Mouse (Mus musculus): ENCODE data around the gene Amer2. TPM values are rescaled to one million over a fixed set of nuclear protein-coding genes. Genes with fewer than 3 reads are reported as not detected.

Amer2 gene
- polyA plus RNA-seq, 1 experiment from 2014 or later, result 24.5 TPM

- Histone ChIP-seq H3K4me3 (peak overlapping the region; percentile 76), H3K27me3 (no peaks in the 10 kb centered on the region), H3K4me2 (peak overlapping the region; percentile 95), H3K9me3 (no peaks in the 10 kb centered on the region), H3K27ac (peak overlapping the region; percentile 98), H3K9ac (peak overlapping the region; percentile 99), H3K36me3 (peaks cover 6% of the 10 kb centered on the region; the same call in 1 of the 2 replicates), H3K4me1 (replicated peaks) (peaks cover 46% of the 10 kb centered on the region)
- WGBS, result under 1% methylated on average over 53 of the region's 53 CpGs
- peak; percentile 92 for ATAC-seq (ENCODE audit: low FRiP score)
Observed at GRCm38 (mm10) chr14:60378057-60378565, 5.1 kb downstream of the Amer2 start.

- WGBS, result under 1% methylated on average over 60 of the region's 77 CpGs
- peak; percentile 79 for ATAC-seq (ENCODE audit: low FRiP score)
- peak overlapping the region; percentile 98 for H3K27ac ChIP-seq
Observed at GRCm38 (mm10) chr14:60378566-60379322, 5.7 kb downstream of the Amer2 start.

GRCm38 (mm10) chr14:60379323-60379957 lies 6.4 kb downstream of the Amer2 start:
- no peak for ATAC-seq (ENCODE audit: low FRiP score)

More at GRCm38 (mm10) chr14:60378566-60379322, 5.7 kb downstream of the Amer2 start:
- H3K9me3 ChIP-seq, result no peaks in the 10 kb centered on the region
- H3K36me3 ChIP-seq, result peaks cover 6% of the 10 kb centered on the region; the same call in 1 of the 2 replicates
- no peaks in the 10 kb centered on the region for H3K27me3 ChIP-seq
- H3K4me1 ChIP-seq (replicated peaks), result peaks cover 52% of the 10 kb centered on the region
- peak overlapping the region; percentile 95 for H3K4me2 ChIP-seq
- H3K9ac ChIP-seq, result peak overlapping the region; percentile 99
- peak overlapping the region; percentile 76 for H3K4me3 ChIP-seq

GRCm38 (mm10) chr14:60379958-60380330 lies 6.9 kb downstream of the Amer2 start:
- peaks cover 64% of the 10 kb centered on the region for H3K4me1 ChIP-seq (replicated peaks)
- peak overlapping the region; percentile 98; the same call in 1 of the 2 replicates for H3K27ac ChIP-seq
- peak overlapping the region; percentile 76 for H3K4me3 ChIP-seq
- peak overlapping the region; percentile 99 for H3K9ac ChIP-seq
- H3K4me2 ChIP-seq, result peak overlapping the region; percentile 95
- no peaks in the 10 kb centered on the region for H3K27me3 ChIP-seq
- no peak for ATAC-seq (ENCODE audit: low FRiP score)
- H3K9me3 ChIP-seq, result no peaks in the 10 kb centered on the region
- H3K36me3 ChIP-seq, result peaks cover 6% of the 10 kb centered on the region; the same call in 1 of the 2 replicates
- 87% methylated on average over 8 of the region's 8 CpGs for WGBS

More at GRCm38 (mm10) chr14:60379323-60379957, 6.4 kb downstream of the Amer2 start:
- peak overlapping the region; percentile 76 for H3K4me3 ChIP-seq
- H3K36me3 ChIP-seq, result peaks cover 6% of the 10 kb centered on the region; the same call in 1 of the 2 replicates
- no peaks in the 10 kb centered on the region for H3K9me3 ChIP-seq
- WGBS, result 45% methylated on average over 20 of the region's 20 CpGs
- peak overlapping the region; percentile 98 for H3K27ac ChIP-seq
- H3K27me3 ChIP-seq, result no peaks in the 10 kb centered on the region
- peak overlapping the region; percentile 99 for H3K9ac ChIP-seq
- H3K4me1 ChIP-seq (replicated peaks), result peaks cover 59% of the 10 kb centered on the region
- peak overlapping the region; percentile 95 for H3K4me2 ChIP-seq

- 53% methylated on average over 4 of the region's 4 CpGs for WGBS
Observed at GRCm38 (mm10) chr14:60381671-60382070, 8.6 kb downstream of the Amer2 start.

GRCm38 (mm10) chr14:60383816-60384215 lies 10.8 kb downstream of the Amer2 start:
- Histone ChIP-seq H3K4me2 (peak overlapping the region; percentile 95), H3K4me3 (peak overlapping the region; percentile 7), H3K27me3 (no peaks in the 10 kb centered on the region), H3K27ac (no peak overlapping the region), H3K9me3 (no peaks in the 10 kb centered on the region), H3K4me1 (replicated peaks) (peaks cover 78% of the 10 kb centered on the region), H3K36me3 (peaks cover 14% of the 10 kb centered on the region; the same call in 1 of the 2 replicates), H3K9ac (0 out of 2 replicates have a peak overlapping the region, but pooled peaks have one; percentile 10)
- ATAC-seq (ENCODE audit: low FRiP score), result no peak
- WGBS, result 67% methylated on average over 7 of the region's 7 CpGs

More at GRCm38 (mm10) chr14:60381671-60382070, 8.6 kb downstream of the Amer2 start:
- H3K9me3 ChIP-seq, result no peaks in the 10 kb centered on the region
- H3K36me3 ChIP-seq, result peaks cover 14% of the 10 kb centered on the region; the same call in 1 of the 2 replicates
- no peak overlapping the region for H3K27ac ChIP-seq
- no peak for ATAC-seq (ENCODE audit: low FRiP score)
- H3K4me3 ChIP-seq, result peak overlapping the region; percentile 76
- H3K4me2 ChIP-seq, result peak overlapping the region; percentile 95
- no peaks in the 10 kb centered on the region for H3K27me3 ChIP-seq
- peak overlapping the region; percentile 60 for H3K9ac ChIP-seq
- peaks cover 80% of the 10 kb centered on the region for H3K4me1 ChIP-seq (replicated peaks)

- 90% methylated on average over 7 of the region's 7 CpGs for WGBS
- no peaks in the 10 kb centered on the region for H3K27me3 ChIP-seq
- H3K4me2 ChIP-seq, result peak overlapping the region; percentile 95
- no peak for ATAC-seq (ENCODE audit: low FRiP score)
- peaks cover 76% of the 10 kb centered on the region for H3K4me1 ChIP-seq (replicated peaks)
- H3K4me3 ChIP-seq, result no peak overlapping the region
- H3K9ac ChIP-seq, result no peak overlapping the region
- H3K36me3 ChIP-seq, result peaks cover 14% of the 10 kb centered on the region; the same call in 1 of the 2 replicates
- H3K9me3 ChIP-seq, result no peaks in the 10 kb centered on the region
- no peak overlapping the region for H3K27ac ChIP-seq
Observed at GRCm38 (mm10) chr14:60384269-60384668, 11.2 kb downstream of the Amer2 start.

- peak overlapping the region; percentile 44 for H3K27ac ChIP-seq
- no peak for ATAC-seq (ENCODE audit: low FRiP score)
- H3K4me1 ChIP-seq (replicated peaks), result peaks cover 73% of the 10 kb centered on the region
- peaks cover 8% of the 10 kb centered on the region; the same call in 1 of the 2 replicates for H3K36me3 ChIP-seq
- H3K27me3 ChIP-seq, result no peaks in the 10 kb centered on the region
- H3K9ac ChIP-seq, result no peak overlapping the region; the same call in 1 of the 2 replicates
- peak overlapping the region; percentile 95 for H3K4me2 ChIP-seq
- WGBS, result 41% methylated on average over 6 of the region's 6 CpGs
- peak overlapping the region; percentile 3; the same call in 1 of the 2 replicates for H3K4me3 ChIP-seq
- H3K9me3 ChIP-seq, result no peaks in the 10 kb centered on the region
Observed at GRCm38 (mm10) chr14:60385079-60385643, 12.1 kb downstream of the Amer2 start.

GRCm38 (mm10) chr14:60386591-60387501 lies 13.8 kb downstream of the Amer2 start:
- ATAC-seq (ENCODE audit: low FRiP score), result no peak
- H3K4me1 ChIP-seq (replicated peaks), result peaks cover 60% of the 10 kb centered on the region
- H3K27me3 ChIP-seq, result no peaks in the 10 kb centered on the region
- H3K9me3 ChIP-seq, result no peaks in the 10 kb centered on the region
- 75% methylated on average over 6 of the region's 6 CpGs for WGBS
- peaks cover 8% of the 10 kb centered on the region; the same call in 1 of the 2 replicates for H3K36me3 ChIP-seq
- H3K4me2 ChIP-seq, result no peak overlapping the region
- no peak overlapping the region for H3K4me3 ChIP-seq
- no peak overlapping the region for H3K9ac ChIP-seq
- H3K27ac ChIP-seq, result no peak overlapping the region

- no peak for ATAC-seq (ENCODE audit: low FRiP score)
- Histone ChIP-seq H3K27me3 (no peaks in the 10 kb centered on the region), H3K9me3 (no peaks in the 10 kb centered on the region), H3K4me1 (replicated peaks) (peaks cover 52% of the 10 kb centered on the region), H3K27ac (no peak overlapping the region), H3K36me3 (peaks cover 8% of the 10 kb centered on the region; the same call in 1 of the 2 replicates), H3K4me3 (no peak overlapping the region), H3K4me2 (no peak overlapping the region), H3K9ac (no peak overlapping the region)
- 87% methylated on average over 2 of the region's 2 CpGs for WGBS
Observed at GRCm38 (mm10) chr14:60388332-60388731, 15.3 kb downstream of the Amer2 start.

GRCm38 (mm10) chr14:60392202-60392601 lies 19.1 kb downstream of the Amer2 start:
- H3K4me3 ChIP-seq, result no peak overlapping the region
- no peak overlapping the region; the same call in 1 of the 2 replicates for H3K9ac ChIP-seq
- peaks cover 17% of the 10 kb centered on the region for H3K4me1 ChIP-seq (replicated peaks)
- 0 out of 2 replicates have a peak overlapping the region, but pooled peaks have one; percentile 30 for H3K27ac ChIP-seq
- no peak for ATAC-seq (ENCODE audit: low FRiP score)
- H3K36me3 ChIP-seq, result no peaks in the 10 kb centered on the region
- no peaks in the 10 kb centered on the region for H3K9me3 ChIP-seq
- WGBS, result 37% methylated on average over 2 of the region's 2 CpGs
- H3K27me3 ChIP-seq, result no peaks in the 10 kb centered on the region
- no peak overlapping the region for H3K4me2 ChIP-seq

All from hindbrain, embryonic 13.5 days (tissue).